30 mouse cellular contexts compared by ENCODE assay signal in the genomic region with DNA sequence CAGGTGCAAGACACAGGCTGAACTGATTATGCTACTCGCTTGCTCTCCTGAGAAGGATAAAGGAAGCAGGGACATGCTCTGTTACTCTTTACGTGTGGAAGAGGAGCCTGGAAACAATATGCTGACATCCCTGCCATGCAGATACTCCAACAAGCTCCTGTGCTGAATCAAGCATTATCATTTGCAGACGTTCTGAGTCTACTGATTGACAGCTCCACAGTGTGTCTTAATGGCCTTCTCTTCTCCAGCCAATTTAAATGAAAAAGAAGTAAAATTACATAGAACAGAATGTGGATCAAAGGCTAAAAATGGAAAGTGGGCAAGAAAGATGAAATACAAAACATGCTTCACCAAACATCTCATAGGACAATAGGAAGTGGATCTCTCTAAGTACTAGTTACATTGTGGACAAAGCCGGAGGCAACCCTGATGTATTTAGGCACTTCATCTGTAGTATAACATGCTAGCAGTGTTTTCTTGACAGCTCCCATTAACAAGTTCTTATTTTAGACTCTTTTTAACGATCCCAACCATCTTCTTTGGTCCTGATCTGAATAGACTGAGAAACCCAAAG. TPM values are rescaled to one million over a fixed set of nuclear protein-coding genes. Genes with fewer than 3 reads are reported as not detected.
"Had no signal": no experiment of that assay in that cellular context is flagged by ENCODE, and none has a peak within 500 bp of the region (broad histone marks: within the 10 kb centered on the region; RNA-seq: fewer than 3 reads in every experiment).

No protein-coding gene starts in this region.

- H3K36me3 ChIP-seq: limb, embryonic 10.5 days; limb, embryonic 13.5 days; liver, embryonic 12.5 days; liver, embryonic 15.5 days; lung, embryonic 15.5 days; midbrain, embryonic 12.5 days; midbrain, embryonic 15.5 days; neural tube, embryonic 13.5 days; stomach, embryonic 15.5 days had no signal

- H3K4me2 ChIP-seq: limb, embryonic 13.5 days; liver, embryonic 12.5 days; liver, embryonic 15.5 days; lung, embryonic 15.5 days; midbrain, embryonic 12.5 days; midbrain, embryonic 15.5 days; neural tube, embryonic 13.5 days; stomach, embryonic 15.5 days had no signal

- H3K4me1 ChIP-seq: limb, embryonic 10.5 days; limb, embryonic 13.5 days; liver, embryonic 12.5 days; liver, embryonic 15.5 days; lung, embryonic 15.5 days; midbrain, embryonic 12.5 days; midbrain, embryonic 15.5 days; neural tube, embryonic 13.5 days; stomach, embryonic 15.5 days had no signal

- H3K27me3 ChIP-seq: limb, embryonic 13.5 days; liver, embryonic 12.5 days; liver, embryonic 15.5 days; lung, embryonic 15.5 days; midbrain, embryonic 12.5 days; midbrain, embryonic 15.5 days; neural tube, embryonic 13.5 days; stomach, embryonic 15.5 days had no signal

- ATAC-seq: liver, embryonic 12.5 days; midbrain, embryonic 15.5 days had no signal

- H3K4me3 ChIP-seq: layer of hippocampus, adult 2 months; limb, embryonic 10.5 days; limb, embryonic 13.5 days; liver, embryonic 12.5 days; liver, embryonic 15.5 days; lung, embryonic 15.5 days; midbrain, embryonic 12.5 days; midbrain, embryonic 15.5 days; myocyte; neural tube, embryonic 13.5 days; stomach, embryonic 15.5 days had no signal

- H3K9ac ChIP-seq: limb, embryonic 13.5 days; liver, embryonic 12.5 days; liver, embryonic 15.5 days; lung, embryonic 15.5 days; midbrain, embryonic 12.5 days; midbrain, embryonic 15.5 days; neural tube, embryonic 13.5 days; stomach, embryonic 15.5 days had no signal

- DNase-seq: kidney, postnatal 25 days; layer of hippocampus, adult 9-11 months; liver; lung, adult 18-20 months; lung, postnatal 10 days; lung, postnatal 4 days; right cerebral cortex, postnatal 25 days; spleen, adult 18-20 months; thymus, postnatal 25 days had no signal

- H3K9me3 ChIP-seq: limb, embryonic 10.5 days; limb, embryonic 13.5 days; liver, embryonic 12.5 days; liver, embryonic 15.5 days; lung, embryonic 15.5 days; midbrain, embryonic 12.5 days; midbrain, embryonic 15.5 days; neural tube, embryonic 13.5 days; stomach, embryonic 15.5 days had no signal

- H3K27ac ChIP-seq: kidney, postnatal 0 days; layer of hippocampus, adult 2 months; limb, embryonic 10.5 days; limb, embryonic 13.5 days; liver, embryonic 12.5 days; liver, embryonic 15.5 days; lung, embryonic 15.5 days; midbrain, embryonic 12.5 days; midbrain, embryonic 15.5 days; neural tube, embryonic 13.5 days; stomach, embryonic 15.5 days had no signal

RNA-seq across cellular contexts. Expression of gene Pdha2, which starts 32.7 kb away (rescaled TPM):
- total RNA-seq: layer of hippocampus, adult 2 months; layer of hippocampus, postnatal 25 days; left cerebral cortex, adult 18-20 months; left cerebral cortex, postnatal 25 days; megakaryocyte progenitor cell, adult 5-6 weeks; megakaryocyte-erythroid progenitor cell, adult 5-6 weeks; neutrophil, adult 5-6 weeks had no signal
- polyA plus RNA-seq: kidney, embryonic 14.5 days; kidney, postnatal 0 days; large intestine, adult 2 months; limb, embryonic 10.5 days; limb, embryonic 13.5 days; liver, embryonic 12.5 days; liver, embryonic 15.5 days; lung, embryonic 15.5 days; midbrain, embryonic 12.5 days; midbrain, embryonic 15.5 days; myocyte; neural tube, embryonic 13.5 days; stomach, embryonic 15.5 days; thymus, postnatal 0 days had no signal
